Mouse (Mus musculus): ENCODE measurements around the gene Inip. TPM values are rescaled to one million over a fixed set of nuclear protein-coding genes. Genes with fewer than 3 reads are reported as not detected.

Gene Inip
- polyA plus RNA-seq, 1 experiment, result 10.1 TPM

- no peaks in the 10 kb centered on the region for H3K4me1 ChIP-seq (ENCODE audit: control insufficient read depth, insufficient read depth, insufficient read length)
- DNase-seq (ENCODE audit: low read depth in 1 of 2, low spot score in 2 of 2), result no peak
- no peaks in the 10 kb centered on the region for H3K36me3 ChIP-seq (ENCODE audit: control insufficient read depth, insufficient read depth, low read length)
- 82% methylated on average over 9 of the region's 9 CpGs for WGBS
- no peak overlapping the region for H3K27ac ChIP-seq (ENCODE audit: insufficient read depth, low read length)
- TF ChIP-seq POLR2A (IDR thresholded peaks at IDR 0.05; ENCODE audit: low read depth, low read length) (no peak), CTCF (IDR thresholded peaks at IDR 0.05; ENCODE audit: extremely low read depth, insufficient read depth, insufficient read length, insufficient replicate concordance) (no peak)
- H3K27me3 ChIP-seq (ENCODE audit: control insufficient read depth, insufficient read depth, low read length), result no peaks in the 10 kb centered on the region
- H3K4me3 ChIP-seq (ENCODE audit: extremely low read depth, insufficient read depth, insufficient read length), result no peak overlapping the region
These were observed 44.9 kb downstream of the Inip start for GRCm38 (mm10) chr4:59756332-59757082.

GRCm38 (mm10) chr4:59753491-59754140 is 47.8 kb downstream of the Inip start:
- no peak for DNase-seq (ENCODE audit: low read depth in 1 of 2, low spot score in 2 of 2)
- no peaks in the 10 kb centered on the region for H3K36me3 ChIP-seq (ENCODE audit: control insufficient read depth, insufficient read depth, low read length)
- H3K27me3 ChIP-seq (ENCODE audit: control insufficient read depth, insufficient read depth, low read length), result no peaks in the 10 kb centered on the region
- H3K27ac ChIP-seq (ENCODE audit: insufficient read depth, low read length), result no peak overlapping the region
- WGBS, result 69% methylated on average over 13 of the region's 13 CpGs
- no peak overlapping the region for H3K4me3 ChIP-seq (ENCODE audit: extremely low read depth, insufficient read depth, insufficient read length)
- no peaks in the 10 kb centered on the region for H3K4me1 ChIP-seq (ENCODE audit: control insufficient read depth, insufficient read depth, insufficient read length)
- TF ChIP-seq CTCF (IDR thresholded peaks at IDR 0.05; ENCODE audit: extremely low read depth, insufficient read depth, insufficient read length, insufficient replicate concordance) (no peak), POLR2A (IDR thresholded peaks at IDR 0.05; ENCODE audit: low read depth, low read length) (no peak)

- Histone ChIP-seq H3K27ac (ENCODE audit: insufficient read depth, low read length) (no peak overlapping the region), H3K36me3 (ENCODE audit: control insufficient read depth, insufficient read depth, low read length) (no peaks in the 10 kb centered on the region), H3K4me3 (ENCODE audit: extremely low read depth, insufficient read depth, insufficient read length) (no peak overlapping the region), H3K4me1 (ENCODE audit: control insufficient read depth, insufficient read depth, insufficient read length) (peaks cover 2% of the 10 kb centered on the region; the same call in 1 of the 2 replicates), H3K27me3 (ENCODE audit: control insufficient read depth, insufficient read depth, low read length) (no peaks in the 10 kb centered on the region)
- no peak for DNase-seq (ENCODE audit: low read depth in 1 of 2, low spot score in 2 of 2)
- TF ChIP-seq POLR2A (IDR thresholded peaks at IDR 0.05; ENCODE audit: low read depth, low read length), result no peak
- no peak for TF ChIP-seq CTCF (IDR thresholded peaks at IDR 0.05; ENCODE audit: extremely low read depth, insufficient read depth, insufficient read length, insufficient replicate concordance)
- WGBS, result 96% methylated on average over 2 of the region's 2 CpGs
These were observed 61.5 kb downstream of the Inip start for GRCm38 (mm10) chr4:59739882-59740281.

- Histone ChIP-seq H3K27me3 (ENCODE audit: control insufficient read depth, insufficient read depth, low read length) (no peaks in the 10 kb centered on the region), H3K4me1 (ENCODE audit: control insufficient read depth, insufficient read depth, insufficient read length) (peaks cover 2% of the 10 kb centered on the region; the same call in 1 of the 2 replicates), H3K36me3 (ENCODE audit: control insufficient read depth, insufficient read depth, low read length) (no peaks in the 10 kb centered on the region), H3K27ac (ENCODE audit: insufficient read depth, low read length) (no peak overlapping the region), H3K4me3 (ENCODE audit: extremely low read depth, insufficient read depth, insufficient read length) (no peak overlapping the region)
- TF ChIP-seq CTCF (IDR thresholded peaks at IDR 0.05; ENCODE audit: extremely low read depth, insufficient read depth, insufficient read length, insufficient replicate concordance) (peak; percentile 11; the same call in 1 of the 2 replicates), POLR2A (IDR thresholded peaks at IDR 0.05; ENCODE audit: low read depth, low read length) (no peak)
- WGBS, result 96% methylated on average over 4 of the region's 4 CpGs
- DNase-seq (ENCODE audit: low read depth in 1 of 2, low spot score in 2 of 2), result no peak
These were observed 62.1 kb downstream of the Inip start for GRCm38 (mm10) chr4:59739321-59739720.

- H3K27ac ChIP-seq (ENCODE audit: insufficient read depth, low read length), result no peak overlapping the region
- peaks cover 3% of the 10 kb centered on the region; the same call in 1 of the 2 replicates for H3K4me1 ChIP-seq (ENCODE audit: control insufficient read depth, insufficient read depth, insufficient read length)
- H3K27me3 ChIP-seq (ENCODE audit: control insufficient read depth, insufficient read depth, low read length), result no peaks in the 10 kb centered on the region
- WGBS, result 84% methylated on average over 7 of the region's 7 CpGs
- TF ChIP-seq CTCF (IDR thresholded peaks at IDR 0.05; ENCODE audit: extremely low read depth, insufficient read depth, insufficient read length, insufficient replicate concordance) (no peak), POLR2A (IDR thresholded peaks at IDR 0.05; ENCODE audit: low read depth, low read length) (no peak)
- H3K4me3 ChIP-seq (ENCODE audit: extremely low read depth, insufficient read depth, insufficient read length), result no peak overlapping the region
- H3K36me3 ChIP-seq (ENCODE audit: control insufficient read depth, insufficient read depth, low read length), result no peaks in the 10 kb centered on the region
- no peak for DNase-seq (ENCODE audit: low read depth in 1 of 2, low spot score in 2 of 2)
These were observed 69.8 kb downstream of the Inip start for GRCm38 (mm10) chr4:59731544-59731943.

GRCm38 (mm10) chr4:59728839-59729238 is 72.5 kb downstream of the Inip start:
- Histone ChIP-seq H3K27me3 (ENCODE audit: control insufficient read depth, insufficient read depth, low read length) (no peaks in the 10 kb centered on the region), H3K4me3 (ENCODE audit: extremely low read depth, insufficient read depth, insufficient read length) (no peak overlapping the region), H3K36me3 (ENCODE audit: control insufficient read depth, insufficient read depth, low read length) (no peaks in the 10 kb centered on the region), H3K4me1 (ENCODE audit: control insufficient read depth, insufficient read depth, insufficient read length) (peaks cover 3% of the 10 kb centered on the region; the same call in 1 of the 2 replicates), H3K27ac (ENCODE audit: insufficient read depth, low read length) (no peak overlapping the region; the same call in 1 of the 2 replicates)
- DNase-seq (ENCODE audit: low read depth in 1 of 2, low spot score in 2 of 2), result peak in 1 of 2 experiments; percentile 28
- TF ChIP-seq CTCF (IDR thresholded peaks at IDR 0.05; ENCODE audit: extremely low read depth, insufficient read depth, insufficient read length, insufficient replicate concordance), result no peak
- no peak for TF ChIP-seq POLR2A (IDR thresholded peaks at IDR 0.05; ENCODE audit: low read depth, low read length)
- WGBS, result 39% methylated on average over 2 of the region's 2 CpGs

All from spleen, adult 2 months (tissue).